Mouse (Mus musculus) testis, adult 2 months (tissue): ENCODE data around the gene Synj2. TPM values are rescaled to one million over a fixed set of nuclear protein-coding genes. Genes with fewer than 3 reads are reported as not detected.

ENCODE experiments used
- H3K27ac ChIP-seq: fragments of 200-500 bp; 2 replicates; pipeline ENCODE4 v1.5.1; 2012; ENCODE audit warnings: low read depth, low read length; ENCODE audit not compliant: control insufficient read depth, insufficient read depth
- H3K27me3 ChIP-seq: fragments of 200-500 bp; 2 replicates; pipeline ENCODE4 v1.6.1; 2012; ENCODE audit warnings: mild to moderate bottlenecking, low read length, moderate library complexity; ENCODE audit not compliant: control insufficient read depth, insufficient read depth
- H3K36me3 ChIP-seq: fragments of 200-500 bp; 2 replicates; pipeline ENCODE4 v1.6.1; 2012; ENCODE audit warnings: mild to moderate bottlenecking, low read length; ENCODE audit not compliant: control insufficient read depth, insufficient read depth
- H3K4me1 ChIP-seq: fragments of 200-500 bp; 2 replicates; pipeline ENCODE4 v1.6.1; 2012; ENCODE audit warnings: low read length; ENCODE audit not compliant: control insufficient read depth, insufficient read depth
- H3K4me3 ChIP-seq: fragments of 200-500 bp; 2 replicates; pipeline ENCODE4 v1.5.1; 2012; ENCODE audit warnings: low read depth, mild to moderate bottlenecking, low read length, moderate library complexity, mixed read lengths; ENCODE audit not compliant: control insufficient read depth
- CTCF ChIP-seq: fragments of 200-500 bp; IDR thresholded peaks from 2 replicates; pipeline ENCODE4 v1.5.1; 2012; ENCODE audit warnings: low read depth, mild to moderate bottlenecking, inconsistent platforms, low read length, moderate library complexity; ENCODE audit not compliant: control insufficient read depth, insufficient read depth, insufficient replicate concordance
- POLR2A ChIP-seq: fragments of 200-500 bp; IDR thresholded peaks from 2 replicates; pipeline ENCODE4 v1.6.1; 2012; ENCODE audit warnings: low read depth, mild to moderate bottlenecking, inconsistent platforms, low read length, moderate library complexity; ENCODE audit not compliant: control insufficient read depth
- polyA plus RNA-seq: library from polyadenylated mRNA; depleted of rRNA; stranded (reverse); fragments of >200 nt; gene quantifications from 2 replicates; pipeline ENCODE4 v1.2.3, GENCODE M21; 2012

The Synj2 gene
- polyA plus RNA-seq, 1 experiment, result 32.9 TPM

DNA sequence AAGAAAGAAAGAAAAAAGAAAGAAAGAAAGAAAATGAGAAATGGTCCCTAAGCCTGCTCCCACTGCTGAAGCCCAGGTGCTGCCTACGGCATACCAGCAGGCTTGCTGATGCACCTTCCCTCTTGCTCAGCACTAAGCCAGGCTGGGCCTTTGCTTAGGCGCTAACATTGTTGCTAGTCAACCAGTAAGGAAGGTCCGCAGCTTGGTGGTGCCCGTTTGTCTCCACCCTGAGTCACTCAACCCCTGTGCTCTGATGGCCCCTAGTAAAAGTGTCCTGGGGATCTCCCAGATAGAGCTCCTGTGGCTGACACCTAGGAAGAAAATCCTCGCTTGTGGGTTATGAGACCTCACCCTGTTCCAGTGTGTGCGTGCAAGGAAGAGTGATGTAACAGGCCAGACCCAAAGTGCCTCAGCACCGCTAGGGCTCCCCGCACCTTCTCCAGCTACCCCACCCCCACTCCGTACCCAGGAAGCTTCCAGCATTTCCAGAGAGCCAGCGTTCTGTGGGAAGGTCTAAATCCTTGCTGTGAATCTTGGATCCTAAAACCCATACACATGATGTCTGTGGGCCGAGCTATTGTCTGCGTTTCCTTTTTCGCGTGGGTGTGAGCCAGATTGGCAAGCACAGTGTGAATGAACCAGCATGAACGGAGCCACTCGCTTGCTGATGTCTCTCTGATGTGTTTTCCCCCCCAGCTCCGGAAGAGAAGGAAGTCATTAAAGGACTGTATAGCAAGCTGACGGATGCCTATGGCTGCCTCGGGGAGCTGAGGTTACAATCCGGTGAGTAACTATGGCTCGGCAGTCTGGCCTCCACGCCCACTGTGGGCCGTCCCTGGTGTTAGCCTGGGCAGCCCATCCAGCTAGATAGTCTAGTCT lies 34.3 kb downstream of the Synj2 start:
- peak overlapping the region; percentile 35 for H3K4me3 ChIP-seq
- peak overlapping the region; percentile 65 for H3K27ac ChIP-seq

DNA sequence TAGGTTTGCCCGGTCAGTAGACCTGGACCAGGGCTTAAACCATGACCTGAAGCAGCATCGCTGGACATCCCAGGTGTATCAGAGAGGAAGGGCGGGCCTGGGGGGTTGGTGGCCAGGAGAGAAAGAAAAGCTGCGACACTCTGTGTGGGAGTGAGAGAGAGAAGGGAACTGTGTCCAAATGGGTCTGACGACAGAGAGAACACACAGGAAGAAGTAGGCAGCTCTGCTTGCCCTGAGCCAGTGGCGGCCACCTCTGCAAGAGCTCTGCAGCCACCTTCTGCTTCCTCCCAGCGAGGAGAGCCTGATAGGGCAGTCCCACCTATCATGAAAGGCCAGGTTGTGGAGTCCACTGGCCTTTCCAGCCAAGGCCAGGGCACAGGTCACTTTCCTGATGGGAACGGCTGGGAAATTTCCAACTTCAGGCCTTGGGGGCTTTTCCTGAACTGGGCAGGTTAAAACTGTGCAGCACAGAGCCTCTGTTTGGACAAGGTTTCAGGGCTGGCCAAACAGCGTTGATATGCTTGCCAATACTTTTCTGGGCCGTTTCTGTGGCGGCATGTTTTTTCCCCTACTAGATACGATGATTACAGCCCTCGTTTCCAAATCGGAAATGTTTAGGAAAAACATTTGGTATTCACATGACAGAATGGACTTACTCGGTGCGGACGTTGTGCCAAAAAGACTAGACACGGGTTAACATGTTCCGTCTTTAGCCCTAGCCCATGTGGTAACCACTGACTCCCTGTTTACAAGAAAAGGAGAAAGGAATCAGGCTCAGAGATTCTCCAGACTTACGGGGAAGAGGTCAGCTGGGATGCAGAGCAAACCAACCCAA lies 35.4 kb downstream of the Synj2 start:
- Histone ChIP-seq H3K27ac (peak overlapping the region; percentile 65), H3K4me3 (no peak overlapping the region), H3K4me1 (peaks cover 23% of the 10 kb centered on the region), H3K36me3 (no peaks in the 10 kb centered on the region), H3K27me3 (no peaks in the 10 kb centered on the region)
- TF ChIP-seq CTCF (no peak), POLR2A (no peak)

More for the DNA sequence above, 34.3 kb downstream of the Synj2 start:
- Histone ChIP-seq H3K4me1 (peaks cover 23% of the 10 kb centered on the region), H3K27me3 (no peaks in the 10 kb centered on the region), H3K36me3 (no peaks in the 10 kb centered on the region)
- TF ChIP-seq POLR2A (no peak), CTCF (no peak)

DNA sequence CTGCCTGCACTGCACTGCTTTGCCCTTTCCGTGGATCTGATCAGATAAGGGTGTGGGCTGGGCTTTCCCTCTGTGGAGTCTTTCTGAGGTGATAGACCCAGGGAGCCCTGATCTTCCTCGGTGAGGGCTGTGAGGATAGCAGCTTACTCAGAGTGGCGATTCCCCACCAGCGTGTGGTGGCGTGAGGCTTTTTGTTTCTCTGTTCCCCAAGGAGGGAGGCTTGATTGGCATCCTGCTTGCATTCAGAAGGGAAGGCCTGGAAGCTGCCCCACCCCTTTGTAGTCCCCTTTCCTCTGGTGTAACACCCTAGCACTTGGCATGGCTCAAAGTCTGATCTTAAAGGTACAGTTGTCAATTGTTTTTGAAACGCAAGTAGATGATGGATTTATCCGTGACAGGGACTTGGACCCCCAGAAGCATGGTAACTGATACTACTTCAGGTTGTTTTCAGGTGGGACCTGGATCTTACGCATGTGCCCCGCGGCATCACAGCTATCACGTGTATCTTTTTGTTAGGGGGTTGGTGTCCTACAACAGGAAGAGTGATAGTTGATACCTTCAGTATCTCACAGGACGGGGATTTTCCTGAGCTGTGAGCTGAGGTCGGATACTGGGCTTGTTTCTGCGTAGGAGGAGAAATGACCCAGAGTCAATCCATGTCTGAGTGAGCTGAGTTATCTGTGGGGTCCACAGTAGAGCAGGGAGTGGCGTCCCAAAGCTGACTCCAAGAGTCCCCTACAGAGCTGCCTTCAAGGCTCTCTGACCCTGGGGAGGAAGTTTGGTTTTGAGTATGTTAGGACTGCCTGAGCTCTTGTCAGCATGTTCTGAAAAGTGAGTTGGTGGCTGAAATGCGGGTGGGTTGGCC lies 36.2 kb downstream of the Synj2 start:
- Histone ChIP-seq H3K4me1 (peaks cover 23% of the 10 kb centered on the region), H3K27me3 (no peaks in the 10 kb centered on the region), H3K27ac (peak overlapping the region; percentile 65), H3K4me3 (no peak overlapping the region), H3K36me3 (no peaks in the 10 kb centered on the region)
- no peak for TF ChIP-seq CTCF
- TF ChIP-seq POLR2A, result no peak

DNA sequence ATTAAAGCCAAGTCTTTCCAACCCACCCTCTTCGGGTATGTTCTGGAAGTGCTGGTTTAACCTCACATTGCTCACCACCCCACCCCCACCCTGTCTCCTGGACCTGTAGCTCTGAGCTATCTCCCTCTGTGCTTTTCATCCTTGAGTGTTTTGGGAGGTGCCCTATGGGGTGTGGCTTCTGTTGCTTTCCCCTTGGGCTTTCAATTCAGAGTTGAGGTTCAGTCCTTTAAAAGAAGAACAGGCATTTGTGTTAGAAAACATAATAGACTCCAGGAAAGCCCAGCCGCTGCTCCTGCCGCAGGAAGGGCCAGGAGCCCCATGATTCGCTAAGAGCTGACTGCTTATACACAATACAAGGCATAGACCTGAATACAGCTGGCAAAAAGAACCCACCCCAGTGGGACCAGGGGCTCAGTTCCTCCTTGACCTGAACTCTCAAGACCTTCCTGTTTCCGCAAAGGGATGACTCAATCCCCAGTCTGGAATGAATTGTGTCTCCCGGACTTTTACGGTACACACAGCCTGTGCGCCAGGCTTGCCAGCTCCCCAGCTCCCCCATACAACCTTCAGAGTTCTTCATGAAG lies 36.9 kb downstream of the Synj2 start:
- no peak for TF ChIP-seq CTCF
- TF ChIP-seq POLR2A, result no peak

DNA sequence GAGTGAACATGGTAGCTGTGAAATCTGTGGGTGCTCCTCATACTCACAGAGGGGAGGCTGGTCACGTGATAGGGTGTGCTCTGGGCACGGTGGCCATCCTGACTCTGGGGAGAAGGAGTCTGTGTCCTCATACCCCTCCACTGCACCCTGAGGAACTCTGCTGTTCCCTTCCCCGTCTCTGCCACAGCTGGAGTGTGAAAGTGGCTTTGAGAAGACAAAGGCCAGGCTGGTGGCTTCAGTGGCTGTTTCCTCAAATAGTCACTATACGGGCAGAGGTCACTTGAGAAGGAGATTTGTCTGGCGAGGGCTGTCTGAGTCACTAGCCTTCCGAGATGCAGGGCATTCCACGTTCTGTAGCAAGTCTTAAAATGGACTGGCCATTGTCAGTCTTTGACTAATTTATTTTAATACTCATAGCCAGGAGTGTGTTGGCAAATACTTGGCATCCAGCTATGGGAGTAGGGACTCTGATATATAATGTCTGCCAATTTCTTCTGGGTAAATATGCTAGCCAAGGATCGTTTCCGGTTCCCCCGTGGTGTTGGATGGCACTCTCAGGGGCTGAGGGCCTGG lies 37.5 kb downstream of the Synj2 start:
- H3K36me3 ChIP-seq, result no peaks in the 10 kb centered on the region
- no peak for TF ChIP-seq POLR2A
- TF ChIP-seq CTCF, result no peak
- H3K27me3 ChIP-seq, result no peaks in the 10 kb centered on the region
- peaks cover 23% of the 10 kb centered on the region for H3K4me1 ChIP-seq
- H3K4me3 ChIP-seq, result no peak overlapping the region
- H3K27ac ChIP-seq, result no peak overlapping the region

More for the DNA sequence above, 36.9 kb downstream of the Synj2 start:
- no peaks in the 10 kb centered on the region for H3K36me3 ChIP-seq
- H3K4me1 ChIP-seq, result peaks cover 23% of the 10 kb centered on the region
- H3K27ac ChIP-seq, result no peak overlapping the region; the same call in 1 of the 2 replicates
- H3K27me3 ChIP-seq, result no peaks in the 10 kb centered on the region
- H3K4me3 ChIP-seq, result no peak overlapping the region

DNA sequence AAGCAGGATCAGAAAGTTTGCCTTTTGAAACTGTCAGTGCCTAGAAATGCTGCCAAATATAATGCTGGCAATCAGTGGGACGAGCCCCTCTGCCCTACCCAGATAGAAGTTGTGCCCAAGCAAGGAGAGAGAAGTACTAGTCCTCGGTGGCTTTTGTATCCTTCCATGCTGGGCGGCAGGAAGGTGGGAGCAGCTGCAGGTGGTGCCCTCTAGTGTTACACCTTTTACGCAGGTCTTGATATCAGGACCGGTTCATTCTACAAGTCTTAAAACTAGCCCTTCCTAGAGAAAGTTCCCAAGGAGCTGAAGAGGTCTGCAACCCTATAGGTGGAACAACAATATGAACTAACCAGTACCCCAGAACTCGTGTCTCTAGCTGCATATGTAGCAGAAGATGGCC lies 39.8 kb downstream of the Synj2 start:
- Histone ChIP-seq H3K27me3 (no peaks in the 10 kb centered on the region), H3K4me3 (no peak overlapping the region)
- TF ChIP-seq POLR2A (no peak), CTCF (no peak; the same call in 1 of the 2 replicates)

More for the DNA sequence above, 39.8 kb downstream of the Synj2 start:
- H3K4me1 ChIP-seq, result peaks cover 13% of the 10 kb centered on the region
- no peaks in the 10 kb centered on the region for H3K36me3 ChIP-seq
- no peak overlapping the region for H3K27ac ChIP-seq
